Mouse (Mus musculus) bone marrow, adult 2 months (tissue): ENCODE results near the gene Rassf1.

Experiments used
- CTCF ChIP-seq: fragments of 200-500 bp; IDR thresholded peaks from 2 replicates; pipeline ENCODE4 v1.5.1; 2011; ENCODE audit warnings: low read length, control low read depth; ENCODE audit not compliant: control insufficient read depth, insufficient read depth
- POLR2A ChIP-seq: fragments of 200-500 bp; IDR thresholded peaks from 2 replicates; pipeline ENCODE4 v1.6.1; 2011; ENCODE audit warnings: low read depth, mild to moderate bottlenecking, control low read depth, low read length, borderline replicate concordance; ENCODE audit not compliant: control insufficient read depth

- TF ChIP-seq CTCF (no peak), POLR2A (no peak)
Measured at GRCm38 (mm10) chr9:107581584-107581983, 30.2 kb downstream of the Rassf1 start.
